Mouse (Mus musculus) kidney, embryonic 15.5 days (tissue): ENCODE measurements around the gene 2900026A02Rik. TPM values are rescaled to one million over a fixed set of nuclear protein-coding genes. Genes with fewer than 3 reads are reported as not detected.

Experiments used
- ATAC-seq: fragments of 200-750 bp; cut with Nextera tagmentation; replicated peaks from 2 replicates; pipeline ENCODE4 v1.8.0; 2017; ENCODE audit warnings: moderate TSS enrichment; ENCODE audit not compliant: low FRiP score
- H3K27ac ChIP-seq: fragments of 300-500 bp; sonication (generic); 2 replicates; pipeline ENCODE4 v1.5.1; 2015; ENCODE audit warnings: mild to moderate bottlenecking, inconsistent platforms
- H3K27me3 ChIP-seq: fragments of 300-500 bp; sonication (generic); 2 replicates; pipeline ENCODE4 v1.6.1; 2015; ENCODE audit warnings: inconsistent platforms
- H3K36me3 ChIP-seq: fragments of 300-500 bp; sonication (generic); 2 replicates; pipeline ENCODE4 v1.6.1; 2015; ENCODE audit warnings: inconsistent platforms
- H3K4me1 ChIP-seq: fragments of 300-500 bp; sonication (generic); 2 replicates; pipeline ENCODE4 v1.6.1; 2015; ENCODE audit warnings: inconsistent platforms
- H3K4me2 ChIP-seq: fragments of 300-500 bp; sonication (generic); 2 replicates; pipeline ENCODE4 v1.6.1; 2015; ENCODE audit warnings: moderate library complexity, mild to moderate bottlenecking, inconsistent platforms
- H3K4me3 ChIP-seq: fragments of 300-500 bp; sonication (generic); replicated peaks from 2 replicates; pipeline ENCODE4 v1.5.1; 2015; ENCODE audit warnings: mild to moderate bottlenecking, inconsistent platforms
- H3K9ac ChIP-seq: fragments of 300-500 bp; sonication (generic); 2 replicates; pipeline ENCODE4 v1.6.1; 2015; ENCODE audit warnings: mild to moderate bottlenecking, inconsistent platforms
- H3K9me3 ChIP-seq: fragments of 300-500 bp; sonication (generic); replicated peaks from 2 replicates; pipeline ENCODE4 v1.6.1; 2016; ENCODE audit warnings: inconsistent platforms
- WGBS: fragments of 180-500 bp; shearing (Covaris S2); methylation state at CpG from one replicate; pipeline ENCODE4 v1.1.7; 2015; ENCODE audit warnings: mixed read lengths; 5-methylcytosine and 5-hydroxymethylcytosine counted together
- polyA plus RNA-seq: library from polyadenylated mRNA; unstranded; fragments of >200 nt; fragmentation: Nextera tagmentation; extraction: Ambion mirVana; gene quantifications from 2 replicates; pipeline ENCODE4 v1.2.1, GENCODE M21; 2015

Gene 2900026A02Rik
- polyA plus RNA-seq, 1 experiment from 2014 or later = 7.5 TPM

GRCm38 (mm10) chr5:113209401-113209750 is 11.7 kb downstream of the 2900026A02Rik start:
- no peaks in the 10 kb centered on the region for H3K27me3 ChIP-seq
- 0 out of 2 replicates have a peak overlapping the region, but pooled peaks have one; percentile 0 for H3K4me2 ChIP-seq
- WGBS = 39% methylated on average over 11 of the region's 11 CpGs
- H3K4me3 ChIP-seq = no peak overlapping the region
- no peaks in the 10 kb centered on the region for H3K36me3 ChIP-seq
- peaks cover 69% of the 10 kb centered on the region for H3K4me1 ChIP-seq
- peak overlapping the region; percentile 86 for H3K27ac ChIP-seq
- no peak; the same call in 1 of the 2 replicates for ATAC-seq
- H3K9me3 ChIP-seq = no peaks in the 10 kb centered on the region
- H3K9ac ChIP-seq = no peak overlapping the region

- 0 out of 2 replicates have a peak overlapping the region, but pooled peaks have one; percentile 0 for H3K4me2 ChIP-seq
- WGBS = 38% methylated on average over 11 of the region's 11 CpGs
- H3K4me3 ChIP-seq = no peak overlapping the region
- H3K4me1 ChIP-seq = peaks cover 63% of the 10 kb centered on the region
- no peaks in the 10 kb centered on the region for H3K27me3 ChIP-seq
- H3K27ac ChIP-seq = peak overlapping the region; percentile 86
- no peak overlapping the region for H3K9ac ChIP-seq
- H3K36me3 ChIP-seq = no peaks in the 10 kb centered on the region
- no peak; the same call in 1 of the 2 replicates for ATAC-seq
- H3K9me3 ChIP-seq = no peaks in the 10 kb centered on the region
These were observed 12.2 kb downstream of the 2900026A02Rik start for GRCm38 (mm10) chr5:113208622-113209400.

GRCm38 (mm10) chr5:113208048-113208447 is 13.0 kb downstream of the 2900026A02Rik start:
- Histone ChIP-seq H3K9ac (no peak overlapping the region), H3K4me3 (no peak overlapping the region), H3K4me1 (peaks cover 59% of the 10 kb centered on the region), H3K27me3 (no peaks in the 10 kb centered on the region), H3K27ac (peak overlapping the region; percentile 86), H3K36me3 (no peaks in the 10 kb centered on the region), H3K4me2 (no peak overlapping the region), H3K9me3 (no peaks in the 10 kb centered on the region)
- no peak for ATAC-seq
- WGBS = 35% methylated on average over 4 of the region's 4 CpGs

- WGBS = 55% methylated on average over 9 of the region's 9 CpGs
These were observed 14.2 kb downstream of the 2900026A02Rik start for GRCm38 (mm10) chr5:113206670-113207352.

GRCm38 (mm10) chr5:113204193-113204592 is 16.8 kb downstream of the 2900026A02Rik start:
- ATAC-seq = no peak

More at GRCm38 (mm10) chr5:113206670-113207352, 14.2 kb downstream of the 2900026A02Rik start:
- H3K4me3 ChIP-seq = no peak overlapping the region
- peaks cover 50% of the 10 kb centered on the region for H3K4me1 ChIP-seq
- ATAC-seq = no peak
- H3K27me3 ChIP-seq = no peaks in the 10 kb centered on the region
- no peaks in the 10 kb centered on the region for H3K9me3 ChIP-seq
- H3K27ac ChIP-seq = peak overlapping the region; percentile 86; the same call in 1 of the 2 replicates
- H3K36me3 ChIP-seq = no peaks in the 10 kb centered on the region
- H3K4me2 ChIP-seq = no peak overlapping the region
- no peak overlapping the region for H3K9ac ChIP-seq

GRCm38 (mm10) chr5:113199772-113200134 is 21.3 kb downstream of the 2900026A02Rik start:
- 81% methylated on average over 10 of the region's 10 CpGs for WGBS
- peak overlapping the region; percentile 74 for H3K27ac ChIP-seq
- ATAC-seq = no peak

More at GRCm38 (mm10) chr5:113204193-113204592, 16.8 kb downstream of the 2900026A02Rik start:
- Histone ChIP-seq H3K4me3 (no peak overlapping the region), H3K4me2 (no peak overlapping the region), H3K9ac (no peak overlapping the region), H3K27ac (no peak overlapping the region), H3K36me3 (no peaks in the 10 kb centered on the region), H3K9me3 (no peaks in the 10 kb centered on the region), H3K27me3 (no peaks in the 10 kb centered on the region), H3K4me1 (peaks cover 39% of the 10 kb centered on the region)
- 87% methylated on average over 9 of the region's 9 CpGs for WGBS

GRCm38 (mm10) chr5:113199126-113199771 is 21.8 kb downstream of the 2900026A02Rik start:
- Histone ChIP-seq H3K9ac (no peak overlapping the region), H3K27me3 (no peaks in the 10 kb centered on the region), H3K36me3 (no peaks in the 10 kb centered on the region), H3K4me1 (peaks cover 44% of the 10 kb centered on the region), H3K4me2 (no peak overlapping the region), H3K27ac (peak overlapping the region; percentile 74), H3K4me3 (no peak overlapping the region), H3K9me3 (no peaks in the 10 kb centered on the region)
- no peak for ATAC-seq
- 48% methylated on average over 8 of the region's 8 CpGs for WGBS

More at GRCm38 (mm10) chr5:113199772-113200134, 21.3 kb downstream of the 2900026A02Rik start:
- Histone ChIP-seq H3K4me1 (peaks cover 44% of the 10 kb centered on the region), H3K4me3 (no peak overlapping the region), H3K9me3 (no peaks in the 10 kb centered on the region), H3K36me3 (no peaks in the 10 kb centered on the region), H3K9ac (no peak overlapping the region), H3K27me3 (no peaks in the 10 kb centered on the region), H3K4me2 (no peak overlapping the region)

- H3K36me3 ChIP-seq = no peaks in the 10 kb centered on the region
- ATAC-seq = 0 out of 2 replicates have a peak, but pooled peaks have one; percentile 33
- no peak overlapping the region for H3K4me2 ChIP-seq
- WGBS = 44% methylated on average over 9 of the region's 9 CpGs
- no peaks in the 10 kb centered on the region for H3K9me3 ChIP-seq
- no peak overlapping the region for H3K4me3 ChIP-seq
- H3K9ac ChIP-seq = no peak overlapping the region
- H3K4me1 ChIP-seq = peaks cover 48% of the 10 kb centered on the region
- H3K27me3 ChIP-seq = no peaks in the 10 kb centered on the region
- H3K27ac ChIP-seq = peak overlapping the region; percentile 74
These were observed 23.9 kb downstream of the 2900026A02Rik start for GRCm38 (mm10) chr5:113196916-113197794.

- Histone ChIP-seq H3K36me3 (peaks cover 10% of the 10 kb centered on the region), H3K27me3 (no peaks in the 10 kb centered on the region), H3K4me3 (no peak overlapping the region), H3K4me1 (peaks cover 49% of the 10 kb centered on the region), H3K4me2 (no peak overlapping the region), H3K9ac (no peak overlapping the region), H3K27ac (0 out of 2 replicates have a peak overlapping the region, but pooled peaks have one; percentile 2), H3K9me3 (no peaks in the 10 kb centered on the region)
- 87% methylated on average over 6 of the region's 6 CpGs for WGBS
- ATAC-seq = no peak
These were observed 25.1 kb downstream of the 2900026A02Rik start for GRCm38 (mm10) chr5:113195907-113196306.

- WGBS = 85% methylated on average over 12 of the region's 12 CpGs
- Histone ChIP-seq H3K4me3 (no peak overlapping the region), H3K9ac (no peak overlapping the region)
These were observed 25.6 kb downstream of the 2900026A02Rik start for GRCm38 (mm10) chr5:113195451-113195850.

GRCm38 (mm10) chr5:113193762-113194161 is 27.3 kb downstream of the 2900026A02Rik start:
- Histone ChIP-seq H3K4me3 (no peak overlapping the region), H3K27ac (no peak overlapping the region), H3K27me3 (no peaks in the 10 kb centered on the region), H3K9ac (no peak overlapping the region), H3K4me2 (no peak overlapping the region), H3K9me3 (no peaks in the 10 kb centered on the region), H3K36me3 (peaks cover 25% of the 10 kb centered on the region), H3K4me1 (peaks cover 39% of the 10 kb centered on the region)
- WGBS = 89% methylated on average over 18 of the region's 18 CpGs
- ATAC-seq = no peak

More at GRCm38 (mm10) chr5:113195451-113195850, 25.6 kb downstream of the 2900026A02Rik start:
- ATAC-seq = no peak
- H3K36me3 ChIP-seq = peaks cover 14% of the 10 kb centered on the region
- H3K27me3 ChIP-seq = no peaks in the 10 kb centered on the region
- no peaks in the 10 kb centered on the region for H3K9me3 ChIP-seq
- H3K4me1 ChIP-seq = peaks cover 52% of the 10 kb centered on the region
- H3K27ac ChIP-seq = no peak overlapping the region
- no peak overlapping the region for H3K4me2 ChIP-seq
